Mouse (Mus musculus) thymus, postnatal 0 days (tissue): ENCODE measurements around the gene Dgkg. TPM values are rescaled to one million over a fixed set of nuclear protein-coding genes. Genes with fewer than 3 reads are reported as not detected.
A peak's percentile ranks its signal among the peaks of the same experiment; 100 is the strongest.

Source experiments
- DNase-seq: peaks from one replicate; pipeline ENCODE4 v3.0.0-alpha.2; 2015; ENCODE audit warnings: low spot score
- polyA plus RNA-seq: library from polyadenylated mRNA; unstranded; fragments of >200 nt; fragmentation: Nextera tagmentation; extraction: Ambion mirVana; gene quantifications from 2 replicates; pipeline ENCODE4 v1.2.1, GENCODE M21; 2015

The Dgkg gene
- polyA plus RNA-seq, 1 experiment from 2014 or later, result 5.6 TPM

DNA sequence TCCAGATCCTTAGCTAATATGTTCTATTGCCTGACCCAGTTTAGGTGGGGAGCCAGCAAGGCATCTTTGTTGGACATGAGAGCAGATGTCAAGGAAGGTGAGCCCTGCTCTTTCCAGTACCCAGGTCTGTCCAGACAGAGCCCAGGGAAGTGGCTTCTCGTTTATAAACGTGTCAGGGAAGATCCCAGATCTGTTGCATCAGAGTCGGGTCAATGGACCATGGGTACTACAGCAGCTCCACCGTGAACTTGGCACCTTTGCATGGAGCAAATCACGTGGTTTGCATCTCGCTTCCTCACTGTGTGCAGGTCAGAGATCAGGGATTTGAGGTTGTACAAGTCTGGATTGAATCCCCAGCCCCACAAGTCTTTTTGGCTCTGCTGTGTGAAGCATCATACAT, 58.3 kb downstream of the Dgkg start:
- no peak for DNase-seq

DNA sequence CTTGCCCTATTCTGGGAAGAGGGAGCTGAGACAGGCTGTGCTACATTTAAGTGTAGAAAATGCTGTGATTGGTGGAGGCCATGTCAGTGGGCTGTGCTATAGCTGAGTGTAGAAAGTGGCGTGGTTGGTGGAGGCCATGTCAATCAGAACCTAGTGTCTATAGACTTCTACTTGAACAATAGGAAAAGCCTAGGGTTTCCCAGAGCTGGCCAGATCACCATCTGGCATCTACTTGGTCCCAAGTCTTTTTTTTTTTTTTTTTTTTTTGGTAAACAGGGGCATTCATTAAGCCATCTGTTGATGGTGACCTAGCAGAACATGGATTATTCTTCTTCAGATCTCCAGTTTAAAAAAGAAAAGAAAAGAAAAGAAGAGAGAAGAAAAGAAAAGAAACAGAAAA, 60.6 kb downstream of the Dgkg start:
- no peak for DNase-seq

DNA sequence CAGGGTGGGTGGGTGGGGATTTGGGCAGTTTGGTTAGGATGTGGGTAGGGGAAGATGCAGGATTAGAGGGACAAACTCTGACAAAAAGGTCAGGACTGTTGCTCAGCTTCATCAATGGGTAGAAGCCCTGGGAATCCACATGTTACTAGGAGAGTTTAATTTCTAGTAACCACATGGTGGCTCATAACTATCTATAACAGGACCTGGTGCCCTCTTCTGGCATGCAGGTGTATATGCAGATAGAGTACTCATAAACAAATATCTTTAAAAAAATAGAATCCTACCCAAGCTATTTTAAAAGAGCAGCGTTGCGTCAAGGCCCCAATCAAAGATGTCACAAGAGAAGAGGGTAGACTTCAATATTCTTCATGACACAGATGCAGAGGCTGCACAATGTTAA, 63.1 kb downstream of the Dgkg start:
- DNase-seq, result peak; percentile 27

DNA sequence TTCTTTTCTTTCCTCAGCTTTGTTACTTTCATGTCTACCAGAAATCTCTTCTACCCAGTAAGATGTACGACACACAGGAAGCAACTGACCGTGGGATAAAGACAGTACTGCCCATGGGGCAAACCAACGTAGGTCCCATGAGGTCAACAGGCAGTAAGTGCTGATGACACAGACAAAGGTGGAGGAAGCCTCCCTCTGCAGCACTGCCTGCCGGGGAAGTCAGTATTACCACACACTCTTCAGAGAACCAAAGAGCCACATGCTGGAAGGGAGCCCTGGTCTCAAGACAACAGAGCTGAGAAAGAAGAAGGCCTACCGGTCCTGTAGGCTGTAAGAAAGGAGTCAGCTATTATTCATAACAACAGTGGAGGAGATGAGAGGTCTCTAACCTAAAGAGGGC, 67.4 kb downstream of the Dgkg start:
- no peak for DNase-seq

DNA sequence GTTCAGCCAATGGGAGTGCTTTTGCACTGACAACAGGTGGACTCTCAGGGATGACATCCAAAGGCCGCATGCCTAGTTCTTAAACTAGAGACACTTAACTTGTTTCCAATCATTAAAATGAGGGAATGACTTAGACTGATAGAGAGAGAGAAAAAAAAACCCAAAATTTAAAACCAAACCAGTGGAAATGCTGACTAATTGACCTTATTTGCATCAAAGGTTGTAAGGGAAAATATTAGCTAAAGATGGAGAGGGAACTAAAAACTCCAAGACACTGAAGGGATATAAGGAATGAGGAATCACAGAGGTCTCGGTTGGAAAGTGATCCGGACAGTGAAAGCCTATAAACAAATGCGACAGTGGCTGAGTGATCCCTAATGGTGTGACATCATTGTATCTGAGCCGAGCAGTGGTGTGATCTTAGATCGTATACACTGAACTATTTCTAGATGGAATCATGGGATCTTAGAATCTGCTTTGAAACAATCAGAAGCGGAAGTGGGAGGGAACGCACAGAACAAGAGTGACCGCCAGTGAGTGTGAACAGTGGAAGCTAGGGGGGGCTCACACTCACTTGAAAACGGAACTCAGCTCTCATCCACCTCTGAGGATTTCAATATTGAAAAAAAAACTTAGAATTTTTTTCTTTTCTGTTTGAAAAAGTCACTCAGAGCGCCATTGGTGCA, 70.7 kb downstream of the Dgkg start:
- DNase-seq, result no peak

- DNase-seq, result no peak
These were observed 71.5 kb downstream of the Dgkg start for GRCm38 (mm10) chr16:22585523-22585922.

DNA sequence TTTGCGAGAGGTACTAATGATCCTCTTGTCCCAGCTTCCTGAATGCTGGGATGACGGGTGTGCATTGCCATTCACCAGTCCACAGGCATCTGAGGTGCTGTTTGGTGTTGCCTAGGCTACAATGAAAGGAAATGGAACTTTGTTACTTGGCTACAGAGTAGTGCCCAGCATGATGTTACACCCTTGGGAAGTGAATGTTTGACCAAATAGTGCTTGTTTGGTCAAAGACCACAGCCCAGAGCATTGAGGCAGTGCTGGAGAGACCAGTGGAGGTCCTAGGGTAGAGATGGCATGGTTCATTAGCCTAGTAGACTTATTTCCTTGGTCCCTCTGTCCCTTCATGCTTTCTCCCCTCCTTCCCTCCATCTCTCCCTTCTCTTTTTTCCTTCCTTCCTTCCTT, 73.6 kb downstream of the Dgkg start:
- DNase-seq, result no peak

GRCm38 (mm10) chr16:22582173-22582929, 74.7 kb downstream of the Dgkg start:
- DNase-seq, result no peak

- DNase-seq, result no peak
These were observed 76.9 kb downstream of the Dgkg start for GRCm38 (mm10) chr16:22580103-22580502.

- DNase-seq, result no peak
These were observed 78.1 kb downstream of the Dgkg start for GRCm38 (mm10) chr16:22578883-22579282.

DNA sequence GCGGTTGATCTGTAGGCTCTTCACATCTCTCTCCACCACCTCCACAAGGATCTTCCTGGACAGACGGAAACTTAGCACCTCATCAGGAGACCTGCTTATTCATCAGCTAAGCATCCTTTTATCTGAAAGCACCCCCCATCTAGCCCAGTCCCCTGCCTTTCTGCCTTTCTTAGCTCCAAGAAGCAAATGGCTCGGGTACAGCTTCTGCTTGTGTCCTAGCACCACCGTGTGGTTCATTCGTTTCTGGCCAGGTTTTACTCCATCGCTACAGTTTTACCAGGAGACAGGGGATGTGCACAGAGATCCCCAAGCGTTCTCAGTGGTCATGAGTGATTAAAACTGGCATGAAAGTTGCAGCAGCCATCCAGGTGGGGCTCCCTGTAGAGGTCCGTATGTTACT, 79.4 kb downstream of the Dgkg start:
- no peak for DNase-seq

- DNase-seq, result no peak
These were observed 82.9 kb downstream of the Dgkg start for GRCm38 (mm10) chr16:22574164-22574563.

DNA sequence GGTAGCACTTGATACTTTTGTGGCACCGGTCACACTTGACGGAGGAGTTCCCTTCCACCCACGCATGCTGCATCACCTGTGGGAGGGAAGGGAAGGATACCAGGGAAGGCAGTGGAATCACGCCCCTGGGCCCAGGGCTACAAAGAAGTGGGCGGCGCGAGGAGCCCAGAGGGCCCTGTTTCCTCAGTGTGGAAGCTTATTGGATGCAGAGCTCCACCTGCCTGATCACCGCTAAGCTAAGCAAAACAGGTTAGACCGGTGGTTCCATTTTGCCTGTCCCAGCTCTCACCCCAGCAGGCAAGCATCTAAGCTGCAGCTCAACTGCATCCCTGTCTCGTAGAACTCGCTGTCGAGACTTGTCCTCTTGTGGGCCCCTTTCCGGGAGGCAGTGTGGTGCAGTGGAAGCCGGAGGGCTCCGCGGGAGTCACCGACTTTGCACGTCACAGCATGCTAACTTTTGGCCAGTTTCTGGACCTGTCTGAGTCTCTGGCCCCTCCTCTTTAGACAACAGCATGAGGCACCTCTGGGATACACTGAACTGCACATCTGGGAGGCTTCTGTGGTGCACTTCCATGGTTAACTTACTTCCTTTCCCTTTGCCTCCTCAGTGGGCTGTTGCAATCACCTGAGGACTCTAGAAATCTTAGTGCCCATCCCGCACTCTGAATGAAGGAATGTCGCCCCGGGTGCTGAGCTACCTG, 84.2 kb downstream of the Dgkg start:
- DNase-seq, result no peak

- DNase-seq, result no peak
These were observed 92.1 kb downstream of the Dgkg start for GRCm38 (mm10) chr16:22564907-22565272.

GRCm38 (mm10) chr16:22564259-22564906, 92.6 kb downstream of the Dgkg start:
- peak; percentile 80 for DNase-seq

DNA sequence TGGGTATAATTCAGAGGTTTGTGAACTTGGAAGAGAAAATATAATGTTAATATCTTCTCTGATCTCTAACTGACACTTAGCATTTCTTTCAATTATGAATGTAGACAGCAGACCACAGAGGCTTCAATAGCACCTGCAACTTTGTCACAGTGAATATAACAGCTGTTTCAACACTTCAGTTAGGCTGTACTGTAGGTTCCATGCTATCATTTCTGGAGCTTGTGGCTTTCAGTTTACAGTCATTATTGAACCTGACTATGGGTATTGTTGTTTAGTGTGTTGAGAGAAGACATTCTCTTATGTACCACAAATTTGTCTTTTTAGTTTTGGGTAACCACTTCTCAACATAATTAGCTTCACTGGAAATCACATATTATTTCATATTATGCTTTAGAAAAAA, 93.4 kb downstream of the Dgkg start:
- DNase-seq, result no peak

DNA sequence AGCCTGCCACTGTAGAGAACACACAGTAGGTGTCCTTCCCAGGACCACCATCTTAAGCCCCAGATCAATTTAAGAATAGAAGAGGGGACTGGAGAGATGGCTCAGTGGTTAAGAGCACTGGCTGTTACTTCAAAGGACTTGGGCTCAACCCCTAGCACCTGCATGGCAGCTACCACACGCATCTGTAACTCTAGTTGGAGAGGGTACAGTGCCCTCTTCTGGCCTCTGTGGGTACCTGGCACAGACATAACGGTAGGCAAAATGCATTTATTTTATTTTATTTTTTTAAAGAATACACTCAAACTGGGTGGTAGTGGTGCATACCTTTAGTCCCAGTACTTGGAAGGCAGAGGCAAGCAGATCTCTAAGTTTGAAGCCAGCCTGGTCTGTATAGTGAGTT, 102.0 kb downstream of the Dgkg start:
- peak; percentile 72 for DNase-seq

DNA sequence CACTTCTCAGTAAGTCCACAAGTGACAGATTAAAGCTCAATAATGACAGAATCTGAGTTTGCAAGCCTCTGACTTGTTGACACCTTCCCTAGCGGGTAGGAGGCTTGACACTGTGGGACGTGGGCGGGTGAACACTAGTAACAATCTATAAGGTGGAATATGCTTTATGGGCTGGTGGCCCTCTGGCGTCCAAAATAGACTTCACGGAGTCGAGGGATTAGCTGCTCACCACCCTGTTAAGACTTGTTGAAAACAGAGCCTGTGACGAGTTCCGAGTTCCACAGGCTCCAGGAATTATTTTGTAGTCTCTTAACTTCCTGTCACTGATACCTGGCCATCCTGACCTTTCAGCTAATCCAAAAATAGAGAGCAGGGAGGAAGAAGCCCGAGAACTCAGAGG, 104.7 kb downstream of the Dgkg start:
- DNase-seq, result no peak

DNA sequence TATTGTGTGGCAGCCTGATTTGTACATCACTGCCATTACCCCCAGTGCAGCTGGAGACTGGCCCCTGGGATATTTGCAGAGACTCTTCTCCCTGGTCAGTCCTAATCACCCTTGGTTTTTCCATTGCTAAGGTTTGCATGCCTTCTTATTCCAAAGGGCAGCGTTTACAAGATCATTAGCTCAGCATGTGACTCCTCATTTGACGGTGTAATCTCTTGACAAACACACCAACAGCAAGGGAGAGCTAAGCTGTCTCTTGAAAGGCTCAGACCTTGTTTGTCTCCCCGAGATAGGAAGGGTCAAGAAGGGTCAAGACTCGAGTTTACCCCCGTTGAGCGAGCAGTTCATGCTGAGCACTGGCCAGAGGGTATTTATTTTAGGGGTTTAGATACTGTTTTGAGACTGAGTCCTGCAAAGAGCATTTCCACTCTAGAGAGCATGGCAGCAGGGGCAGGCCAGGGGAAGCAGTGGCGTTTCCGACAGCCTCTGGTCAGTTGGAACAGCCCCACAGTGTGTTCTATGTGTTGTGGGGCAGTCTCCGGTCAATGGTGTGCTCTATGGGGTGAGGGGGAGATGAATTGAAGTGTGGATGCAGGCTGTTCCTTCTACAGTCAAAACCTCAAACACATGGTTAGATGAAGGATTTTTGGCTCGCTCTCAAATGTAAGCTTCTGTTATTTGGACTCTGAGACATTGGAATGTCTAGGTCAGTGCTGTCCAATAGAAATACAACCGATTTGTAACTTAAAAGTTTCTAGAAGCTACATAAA, 105.6 kb downstream of the Dgkg start:
- no peak for DNase-seq

GRCm38 (mm10) chr16:22549346-22549745, 107.7 kb downstream of the Dgkg start:
- DNase-seq, result no peak
